Mouse (Mus musculus) testis, postnatal 14 days (tissue): Measurements from ENCODE around the gene Aldh3a2.

ENCODE experiments used
- DNase-seq: peaks from one replicate; pipeline ENCODE4 v3.0.0; 2021; ENCODE audit warnings: low spot score

Gene Aldh3a2

GRCm38 (mm10) chr11:61273928-61274327 lies 6.7 kb upstream of the Aldh3a2 start:
- no peak for DNase-seq

- no peak for DNase-seq
These were observed 4.3 kb upstream of the Aldh3a2 start for GRCm38 (mm10) chr11:61271612-61272011.

GRCm38 (mm10) chr11:61270406-61270805 lies 3.1 kb upstream of the Aldh3a2 start:
- DNase-seq = no peak

- DNase-seq = no peak
These were observed 1.5 kb upstream of the Aldh3a2 start for GRCm38 (mm10) chr11:61268626-61269349.

GRCm38 (mm10) chr11:61263841-61264240 lies 3.4 kb downstream of the Aldh3a2 start:
- DNase-seq = no peak

- no peak for DNase-seq
These were observed 4.7 kb downstream of the Aldh3a2 start for GRCm38 (mm10) chr11:61262516-61262915.

- DNase-seq = no peak
These were observed 8.2 kb downstream of the Aldh3a2 start for GRCm38 (mm10) chr11:61259106-61259505.

GRCm38 (mm10) chr11:61252807-61253206 lies 14.5 kb downstream of the Aldh3a2 start:
- DNase-seq = no peak

- no peak for DNase-seq
These were observed 15.5 kb downstream of the Aldh3a2 start for GRCm38 (mm10) chr11:61251741-61252140.

- DNase-seq = no peak
These were observed 22.9 kb downstream of the Aldh3a2 start for GRCm38 (mm10) chr11:61244406-61244805.

GRCm38 (mm10) chr11:61236015-61236414 lies 31.2 kb downstream of the Aldh3a2 start:
- no peak for DNase-seq

GRCm38 (mm10) chr11:61234174-61234573 lies 33.1 kb downstream of the Aldh3a2 start:
- DNase-seq = no peak

- DNase-seq = peak; percentile 48
These were observed 35.9 kb downstream of the Aldh3a2 start for GRCm38 (mm10) chr11:61231329-61231728.

- no peak for DNase-seq
These were observed 38.9 kb downstream of the Aldh3a2 start for GRCm38 (mm10) chr11:61228406-61228805.

GRCm38 (mm10) chr11:61227816-61228215 lies 39.4 kb downstream of the Aldh3a2 start:
- no peak for DNase-seq

- no peak for DNase-seq
These were observed 41.3 kb downstream of the Aldh3a2 start for GRCm38 (mm10) chr11:61225941-61226412.

GRCm38 (mm10) chr11:61225511-61225910 lies 41.8 kb downstream of the Aldh3a2 start:
- no peak for DNase-seq

GRCm38 (mm10) chr11:61224907-61225306 lies 42.4 kb downstream of the Aldh3a2 start:
- DNase-seq = no peak

GRCm38 (mm10) chr11:61224234-61224744 lies 43.0 kb downstream of the Aldh3a2 start:
- DNase-seq = no peak

- DNase-seq = no peak
These were observed 44.1 kb downstream of the Aldh3a2 start for GRCm38 (mm10) chr11:61222971-61223745.

GRCm38 (mm10) chr11:61222007-61222406 lies 45.3 kb downstream of the Aldh3a2 start:
- no peak for DNase-seq

GRCm38 (mm10) chr11:61220156-61220881 lies 46.9 kb downstream of the Aldh3a2 start:
- no peak for DNase-seq
